Mouse (Mus musculus) myocyte (in vitro differentiated cells): Measurements from ENCODE around the gene Ppp1r1a.

Experiments
- MYOG ChIP-seq, 3 experiments: IDR thresholded peaks; one replicate each; pipeline ENCODE4 v1.6.1; 2011; ENCODE audit warnings: control low read depth in 2 of 3, low read depth in 2 of 3, mild to moderate bottlenecking in 2 of 3; ENCODE audit not compliant: insufficient read length in 2 of 3, control insufficient read depth in 1 of 3, insufficient read depth in 1 of 3
- POLR2A ChIP-seq: IDR thresholded peaks from one replicate; pipeline ENCODE4 v1.6.1; 2011; ENCODE audit warnings: low read depth, mild to moderate bottlenecking, control low read depth, moderate library complexity; ENCODE audit not compliant: insufficient read length
- REST ChIP-seq: IDR thresholded peaks from one replicate; pipeline ENCODE4 v1.6.1; 2011; ENCODE audit warnings: mild to moderate bottlenecking, control low read depth, moderate library complexity; ENCODE audit not compliant: insufficient read depth, insufficient read length

GRCm38 (mm10) chr15:103498157-103498556, 39.6 kb downstream of the Ppp1r1a start:
- TF ChIP-seq MYOG (IDR thresholded peaks at IDR 0.05; ENCODE audit: control insufficient read depth in 1 of 3, insufficient read depth in 1 of 3, insufficient read length in 2 of 3, low read depth in 2 of 3) = no peak
- TF ChIP-seq REST = no peak
- no peak for TF ChIP-seq POLR2A
